Mouse (Mus musculus) thymus, postnatal 0 days (tissue): ENCODE results near the gene Gm11595. TPM values are rescaled to one million over a fixed set of nuclear protein-coding genes. Genes with fewer than 3 reads are reported as not detected.
"Not testable (repeated sequence)": the region's sequence is repeated elsewhere in the genome, so short reads cannot be mapped to it uniquely, and the experiment has no call there.

Experiments
- DNase-seq: peaks from one replicate; pipeline ENCODE4 v3.0.0-alpha.2; 2015; ENCODE audit warnings: low spot score
- polyA plus RNA-seq: library from polyadenylated mRNA; unstranded; fragments of >200 nt; fragmentation: Nextera tagmentation; extraction: Ambion mirVana; gene quantifications from 2 replicates; pipeline ENCODE4 v1.2.1, GENCODE M21; 2015

Gene Gm11595
- not detected in 2 replicates for polyA plus RNA-seq

DNA sequence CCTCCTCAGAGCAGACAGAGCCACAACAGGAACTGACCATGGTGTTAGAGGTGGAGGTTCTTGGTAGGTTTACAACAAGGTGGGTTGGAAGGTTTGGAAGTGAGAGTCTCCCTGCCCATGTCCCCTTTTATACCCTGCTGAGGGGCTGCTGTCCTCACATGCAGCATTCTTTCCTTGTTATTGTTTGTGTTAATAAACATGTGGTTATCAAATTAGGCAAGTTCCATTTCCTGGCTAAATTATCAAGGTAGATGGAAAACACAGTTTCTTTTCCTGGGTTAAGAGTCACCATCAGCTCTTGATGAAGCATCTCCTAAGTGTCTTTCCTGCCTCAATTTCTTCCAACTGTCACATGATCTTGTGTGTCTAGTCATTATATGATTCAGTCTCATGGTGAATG, at the start of gene Gm11595:
Gene Gm11595, minus strand, starts transcription at position 101 of the 400 bp plus-strand sequence.
- DNase-seq, result not testable (repeated sequence)

DNA sequence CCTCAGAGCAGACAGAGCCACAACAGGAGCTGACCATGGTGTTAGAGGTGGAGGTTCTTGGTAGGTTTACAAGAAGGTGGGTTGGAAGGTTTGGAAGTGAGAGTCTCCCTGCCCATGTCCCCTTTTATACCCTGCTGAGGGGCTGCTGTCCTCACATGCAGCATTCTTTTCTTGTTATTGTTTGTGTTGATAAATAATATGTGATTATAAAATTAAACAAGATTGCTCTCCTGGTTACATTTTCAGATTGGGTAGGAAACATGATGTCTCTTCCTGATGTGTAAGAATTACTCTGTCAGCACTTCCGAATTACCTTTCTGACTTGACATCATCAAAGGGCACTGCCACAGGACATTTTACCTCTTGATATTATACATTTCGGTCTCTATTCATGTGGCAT, 42.9 kb upstream of the Gm11595 start, which contains the start of gene Gm11564:
Gene Gm11564, minus strand, starts transcription at position 101 of the 400 bp plus-strand sequence.
- not testable (repeated sequence) for DNase-seq

DNA sequence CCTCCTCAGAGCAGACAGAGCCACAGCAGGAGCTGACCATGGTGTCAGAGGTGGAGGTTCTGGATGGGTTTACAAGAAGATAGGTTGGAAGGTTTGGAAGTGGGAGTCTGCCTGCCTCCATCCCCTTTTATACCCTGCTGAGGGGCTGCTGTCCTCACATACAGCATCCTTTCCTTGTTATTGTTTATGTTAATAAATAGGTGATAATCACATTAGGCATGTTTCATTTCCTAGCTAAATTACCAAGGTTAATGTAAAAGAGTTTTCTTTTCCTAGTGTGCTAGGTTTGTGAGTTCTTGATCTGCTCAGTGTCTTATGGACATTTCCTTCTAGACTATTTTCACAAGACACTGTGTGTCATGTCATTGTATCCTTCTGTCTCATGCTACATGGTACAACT, 37.1 kb upstream of the Gm11595 start, which contains the start of gene Krtap4-13:
Gene Krtap4-13, minus strand, starts transcription at position 101 of the 400 bp plus-strand sequence.
- DNase-seq, result not testable (repeated sequence)

DNA sequence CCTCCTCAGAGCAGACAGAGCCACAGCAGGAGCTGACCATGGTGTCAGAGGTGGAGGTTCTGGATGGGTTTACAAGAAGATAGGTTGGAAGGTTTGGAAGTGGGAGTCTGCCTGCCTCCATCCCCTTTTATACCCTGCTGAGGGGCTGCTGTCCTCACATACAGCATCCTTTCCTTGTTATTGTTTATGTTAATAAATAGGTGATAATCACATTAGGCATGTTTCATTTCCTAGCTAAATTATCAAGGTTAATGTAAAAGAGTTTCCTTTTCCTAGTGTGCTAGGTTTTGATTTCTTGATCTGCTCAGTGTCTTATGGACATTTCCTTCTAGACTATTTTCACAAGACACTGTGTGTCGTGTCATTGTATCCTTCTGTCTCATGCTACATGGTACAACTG, 31.6 kb upstream of the Gm11595 start, which contains the start of gene Gm11554:
Gene Gm11554, minus strand, starts transcription at position 101 of the 400 bp plus-strand sequence.
- not testable (repeated sequence) for DNase-seq

DNA sequence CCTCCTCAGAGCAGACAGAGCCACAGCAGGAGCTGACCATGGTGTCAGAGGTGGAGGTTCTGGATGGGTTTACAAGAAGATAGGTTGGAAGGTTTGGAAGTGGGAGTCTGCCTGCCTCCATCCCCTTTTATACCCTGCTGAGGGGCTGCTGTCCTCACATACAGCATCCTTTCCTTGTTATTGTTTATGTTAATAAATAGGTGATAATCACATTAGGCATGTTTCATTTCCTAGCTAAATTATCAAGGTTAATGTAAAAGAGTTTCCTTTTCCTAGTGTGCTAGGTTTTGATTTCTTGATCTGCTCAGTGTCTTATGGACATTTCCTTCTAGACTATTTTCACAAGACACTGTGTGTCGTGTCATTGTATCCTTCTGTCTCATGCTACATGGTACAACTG, 26.1 kb upstream of the Gm11595 start, which contains the start of gene Gm11569:
Gene Gm11569, minus strand, starts transcription at position 101 of the 400 bp plus-strand sequence.
- not testable (repeated sequence) for DNase-seq

DNA sequence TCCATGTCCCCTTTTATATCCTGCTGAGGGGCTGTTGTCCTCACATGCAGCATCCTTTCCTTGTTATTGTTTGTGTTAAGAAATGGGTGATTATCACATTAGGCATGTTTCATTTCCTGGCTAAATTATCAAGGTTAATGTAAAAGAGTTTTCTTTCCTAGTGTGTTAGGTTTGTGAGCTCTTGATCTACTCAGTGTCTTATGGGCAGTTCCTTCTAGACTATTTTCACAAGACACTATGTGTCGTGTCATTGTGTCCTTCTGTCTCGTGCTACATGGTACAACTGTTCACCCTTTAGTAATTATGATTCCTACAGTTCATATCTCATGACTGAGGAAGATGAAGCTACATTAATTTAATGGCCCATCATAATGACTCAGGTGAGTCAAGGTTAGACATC, 20.7 kb upstream of the Gm11595 start, which contains the start of gene Gm11596:
Gene Gm11596, minus strand, starts transcription at position 101 of the 400 bp plus-strand sequence.
- no peak for DNase-seq

DNA sequence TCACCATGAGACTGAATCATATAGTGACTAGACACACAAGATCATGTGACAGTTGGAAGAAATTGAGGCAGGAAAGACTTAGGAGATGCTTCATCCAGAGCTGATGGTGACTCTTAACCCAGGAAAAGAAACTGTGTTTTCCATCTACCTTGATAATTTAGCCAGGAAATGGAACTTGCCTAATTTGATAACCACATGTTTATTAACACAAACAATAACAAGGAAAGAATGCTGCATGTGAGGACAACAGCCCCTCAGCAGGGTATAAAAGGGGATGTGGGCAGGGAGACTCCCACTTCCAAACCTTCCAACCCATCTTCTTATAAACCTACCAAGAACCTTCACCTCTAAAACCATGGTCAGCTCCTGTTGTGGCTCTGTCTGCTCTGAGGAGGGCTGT, 12.2 kb upstream of the Gm11595 start, which contains the start of gene Krtap4-9:
Gene Krtap4-9, plus strand, starts transcription at position 301 of the 400 bp plus-strand sequence.
- DNase-seq, result not testable (repeated sequence)

DNA sequence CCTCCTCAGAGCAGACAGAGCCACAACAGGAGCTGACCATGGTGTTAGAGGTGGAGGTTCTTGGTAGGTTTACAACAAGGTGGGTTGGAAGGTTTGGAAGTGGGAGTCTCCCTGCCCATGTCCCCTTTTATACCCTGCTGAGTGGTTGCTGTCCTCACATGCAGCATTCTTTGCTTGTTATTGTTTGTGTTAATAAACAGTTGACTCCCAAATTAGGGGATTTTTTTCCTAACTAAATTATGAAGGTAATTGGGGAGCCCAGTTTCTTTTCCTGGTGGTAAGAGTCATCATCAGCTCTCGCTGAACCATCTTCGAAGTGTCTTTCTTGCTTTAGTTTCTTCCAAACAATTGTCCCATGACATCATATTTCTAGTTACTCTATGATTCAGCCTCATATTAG, 7.9 kb upstream of the Gm11595 start, which contains the start of gene Krtap4-8:
Gene Krtap4-8, minus strand, starts transcription at position 101 of the 400 bp plus-strand sequence.
- DNase-seq, result no peak

DNA sequence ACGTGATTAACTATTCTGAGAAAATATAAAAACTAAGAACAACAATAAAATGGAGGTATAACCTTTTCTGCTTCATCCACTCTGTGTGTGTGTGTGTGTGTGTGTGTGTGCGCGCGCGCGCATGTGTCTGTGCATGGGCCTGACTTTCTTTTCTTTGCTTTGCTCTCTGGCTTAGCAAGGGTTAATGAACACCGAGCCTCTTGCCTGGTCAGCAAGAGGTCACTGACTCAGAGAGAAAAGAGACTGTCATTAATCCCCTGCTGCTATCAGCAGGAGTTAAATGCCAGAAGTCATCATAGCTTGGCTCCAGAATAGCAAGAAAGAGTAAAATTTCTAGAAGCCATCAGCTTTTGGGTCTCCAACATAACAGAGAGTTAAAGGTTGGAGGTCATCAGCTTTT, 5.7 kb upstream of the Gm11595 start:
- DNase-seq, result no peak

DNA sequence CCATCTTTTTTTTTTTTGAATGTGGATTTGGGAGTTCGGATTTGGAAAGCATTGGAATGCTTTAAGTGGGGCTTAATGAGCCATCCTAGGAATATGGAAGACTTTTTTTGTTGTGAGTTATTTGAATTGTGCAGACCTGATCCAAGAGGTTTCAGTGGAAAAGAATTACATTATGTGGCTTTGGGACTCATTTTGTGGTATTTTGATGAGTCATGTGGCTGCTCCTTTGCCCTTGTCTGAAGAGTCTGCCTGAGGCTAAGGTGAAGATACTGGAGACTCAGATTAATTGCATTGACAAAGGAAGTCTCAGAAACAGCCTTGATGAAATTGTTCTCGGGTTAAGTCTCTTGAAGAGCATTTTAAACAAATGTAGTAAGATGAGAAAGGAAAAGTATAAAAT, 4.3 kb downstream of the Gm11595 start:
- DNase-seq, result no peak

DNA sequence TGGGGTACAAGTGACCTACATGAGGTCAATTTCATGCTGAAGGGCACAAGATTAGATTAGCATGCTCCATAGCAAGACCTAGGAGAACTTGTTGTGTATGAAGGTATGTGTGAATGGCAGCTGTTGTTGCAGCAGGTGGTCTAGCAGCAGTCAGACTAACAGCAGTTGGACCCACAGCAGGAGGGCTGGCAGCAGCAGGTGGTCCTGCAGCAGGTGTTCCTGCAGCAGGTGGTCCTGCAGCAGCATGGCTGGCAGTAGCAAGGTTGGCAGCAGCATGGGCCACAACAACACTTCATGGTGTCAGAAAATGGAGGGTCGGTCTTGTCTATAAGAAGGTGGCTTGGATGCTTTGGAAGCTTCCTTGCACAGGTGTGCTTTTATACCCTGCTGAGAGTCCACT, 13.8 kb downstream of the Gm11595 start:
- no peak for DNase-seq

DNA sequence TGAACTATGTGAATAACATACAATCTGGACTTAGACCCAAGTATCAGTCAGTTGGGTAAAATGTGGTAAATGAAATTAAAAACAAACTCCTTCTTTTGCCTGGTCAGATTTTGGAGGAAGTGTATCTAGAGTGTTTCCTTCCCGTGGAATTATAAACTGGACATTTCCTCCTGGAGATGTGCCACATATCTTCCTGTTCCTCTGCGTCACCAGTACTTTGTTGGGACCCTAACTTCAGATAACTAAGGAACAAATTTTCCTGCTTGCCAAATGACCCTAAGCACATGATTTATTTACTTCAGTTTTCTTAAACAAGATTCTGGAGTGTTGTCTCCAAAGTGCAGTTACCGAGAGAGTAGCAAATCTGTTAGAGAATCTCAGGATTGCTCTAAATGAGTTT, 28.7 kb downstream of the Gm11595 start:
- DNase-seq, result no peak

DNA sequence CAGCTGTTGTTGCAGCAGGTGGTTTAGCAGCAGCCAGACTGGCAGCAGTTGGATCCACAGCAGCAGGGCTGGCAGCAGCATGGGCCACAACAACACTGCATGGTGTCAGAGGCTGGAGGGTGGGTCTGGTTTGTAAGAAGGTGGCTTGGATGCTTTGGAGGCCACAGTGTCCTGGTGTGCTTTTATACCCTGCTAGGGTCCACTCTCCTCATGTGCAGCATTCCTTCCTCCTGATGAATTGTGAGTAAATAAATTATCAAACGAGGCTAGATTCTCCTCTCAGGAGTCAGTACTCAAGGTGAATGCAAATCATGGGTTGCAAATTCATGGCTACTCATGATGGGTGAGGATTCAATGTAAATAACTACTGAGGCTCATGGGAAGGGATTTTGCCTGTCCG, 38.5 kb downstream of the Gm11595 start, which contains the start of gene Gm14180:
Gene Gm14180, minus strand, starts transcription at position 101 of the 400 bp plus-strand sequence.
- no peak for DNase-seq

DNA sequence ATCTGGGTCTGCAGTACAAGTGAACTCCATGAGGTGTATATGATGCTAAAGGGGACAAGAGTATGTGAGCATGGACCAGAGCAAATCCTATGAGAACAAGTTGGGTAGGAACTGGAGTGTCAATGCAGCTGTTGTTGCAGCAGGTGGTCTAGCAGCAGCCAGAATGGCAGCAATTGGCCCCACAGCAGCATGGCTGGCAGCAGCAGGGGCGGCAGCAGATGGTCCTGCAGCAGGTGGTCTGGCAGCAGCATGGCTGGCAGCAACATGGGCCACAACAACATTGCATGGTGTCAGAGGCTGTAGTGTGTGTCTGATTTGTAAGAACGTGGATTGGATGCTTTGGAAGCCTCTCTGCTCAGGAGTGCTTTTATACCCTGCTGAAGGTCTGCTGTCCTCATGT, 48.7 kb downstream of the Gm11595 start:
- DNase-seq, result no peak

Other genes starting within 250 kb of the Gm11595 start
- gene Krt40, start 229.8 kb downstream of the Gm11595 start, polyA plus RNA-seq, result not detected in 2 replicates
- 0.33 TPM in 1 of 2 replicates, not detected in the other for gene Krtap3-3, start 222.0 kb downstream of the Gm11595 start, polyA plus RNA-seq
- not detected in 2 replicates for gene Krtap3-2, start 216.1 kb downstream of the Gm11595 start, polyA plus RNA-seq
- gene Gm11939, start 213.4 kb downstream of the Gm11595 start, polyA plus RNA-seq, result not detected in 2 replicates
- gene Krtap3-1, start 206.3 kb downstream of the Gm11595 start, polyA plus RNA-seq, result not detected in 2 replicates
- not detected in 2 replicates for gene Krtap1-5, start 191.9 kb downstream of the Gm11595 start, polyA plus RNA-seq
- gene Krtap1-4, start 189.3 kb downstream of the Gm11595 start, polyA plus RNA-seq, result not detected in 2 replicates
- gene Krtap1-3, start 181.6 kb downstream of the Gm11595 start, polyA plus RNA-seq, result not detected in 2 replicates
- not detected in 2 replicates for gene Krtap9-3, start 174.8 kb downstream of the Gm11595 start, polyA plus RNA-seq
- gene Gm11938, start 169.6 kb downstream of the Gm11595 start, polyA plus RNA-seq, result not detected in 2 replicates
- not detected in 2 replicates for gene Gm11937, start 162.7 kb downstream of the Gm11595 start, polyA plus RNA-seq
- not detected in 2 replicates for gene Krtap2-4, start 158.1 kb downstream of the Gm11595 start, polyA plus RNA-seq
- gene Gm11562, start 152.5 kb downstream of the Gm11595 start, polyA plus RNA-seq, result 0.27 TPM in 1 of 2 replicates, not detected in the other
- gene Krtap4-1, start 144.7 kb downstream of the Gm11595 start, polyA plus RNA-seq, result not detected in 2 replicates
- not detected in 2 replicates for gene Krtap4-2, start 137.8 kb downstream of the Gm11595 start, polyA plus RNA-seq
- gene Krtap4-7, start 128.8 kb downstream of the Gm11595 start, polyA plus RNA-seq, result not detected in 2 replicates
- not detected in 2 replicates for gene Gm11555, start 122.7 kb downstream of the Gm11595 start, polyA plus RNA-seq
- not detected in 2 replicates for gene Gm11563, start 114.0 kb downstream of the Gm11595 start, polyA plus RNA-seq
- not detected in 2 replicates for gene Krtap4-6, start 107.0 kb downstream of the Gm11595 start, polyA plus RNA-seq
- not detected in 2 replicates for gene Gm14190, start 82.2 kb downstream of the Gm11595 start, polyA plus RNA-seq
- not detected in 2 replicates for gene Gm14180, start 38.6 kb downstream of the Gm11595 start, polyA plus RNA-seq
- not detected in 2 replicates for gene Krtap4-8, start 7.8 kb upstream of the Gm11595 start, polyA plus RNA-seq
- not detected in 2 replicates for gene Krtap4-9, start 12.3 kb upstream of the Gm11595 start, polyA plus RNA-seq
- gene Gm11596, start 20.6 kb upstream of the Gm11595 start, polyA plus RNA-seq, result not detected in 2 replicates
- gene Gm11569, start 26.0 kb upstream of the Gm11595 start, polyA plus RNA-seq, result not detected in 2 replicates
- gene Gm11554, start 31.5 kb upstream of the Gm11595 start, polyA plus RNA-seq, result not detected in 2 replicates
- not detected in 2 replicates for gene Krtap4-13, start 37.0 kb upstream of the Gm11595 start, polyA plus RNA-seq
- gene Gm11564, start 42.8 kb upstream of the Gm11595 start, polyA plus RNA-seq, result not detected in 2 replicates
- gene 2300003K06Rik, start 65.2 kb upstream of the Gm11595 start, polyA plus RNA-seq, result not detected in 2 replicates
- not detected in 2 replicates for gene Krtap4-16, start 78.7 kb upstream of the Gm11595 start, polyA plus RNA-seq
- not detected in 2 replicates for gene Gm11568, start 85.0 kb upstream of the Gm11595 start, polyA plus RNA-seq
- not detected in 2 replicates for gene Gm11559, start 91.6 kb upstream of the Gm11595 start, polyA plus RNA-seq
- not detected in 2 replicates for gene Krtap9-1, start 100.5 kb upstream of the Gm11595 start, polyA plus RNA-seq
- not detected in 2 replicates for gene Gm11567, start 106.3 kb upstream of the Gm11595 start, polyA plus RNA-seq
- gene Krtap31-1, start 135.0 kb upstream of the Gm11595 start, polyA plus RNA-seq, result not detected in 2 replicates
- 0.14 TPM in 1 of 2 replicates, not detected in the other for gene Gm11565, start 141.8 kb upstream of the Gm11595 start, polyA plus RNA-seq
- gene Krtap31-2, start 163.4 kb upstream of the Gm11595 start, polyA plus RNA-seq, result not detected in 2 replicates
- not detected in 2 replicates for gene Krtap9-5, start 175.6 kb upstream of the Gm11595 start, polyA plus RNA-seq
- not detected in 2 replicates for gene Krtap29-1, start 206.1 kb upstream of the Gm11595 start, polyA plus RNA-seq
- gene Krtap16-1, start 213.7 kb upstream of the Gm11595 start, polyA plus RNA-seq, result not detected in 2 replicates
- gene Krtap17-1, start 221.1 kb upstream of the Gm11595 start, polyA plus RNA-seq, result 0.23 TPM in 1 of 2 replicates, not detected in the other
- 0.10 and 0.29 TPM in 2 replicates for gene Krt33a, start 243.3 kb upstream of the Gm11595 start, polyA plus RNA-seq